In genomic region chr2:155627030-155627738, GRCm38 (mm10) we compare ENCODE assay signal across 9 mouse cellular contexts. TPM values are rescaled to one million over a fixed set of nuclear protein-coding genes. Genes with fewer than 3 reads are reported as not detected.
DNase-seq lines count a peak whose midpoint lies in the region; ATAC-seq lines count a peak whose summit lies in the region.
"Had no signal": no experiment of that assay in that cellular context is flagged by ENCODE, and none has a peak within 500 bp of the region (broad histone marks: within the 10 kb centered on the region; RNA-seq: fewer than 3 reads in every experiment).

No protein-coding gene starts in this region.

- no peak overlapping the region for H3K27ac ChIP-seq in intestine, embryonic 14.5 days (ENCODE audit: low read depth)
- H3K27ac ChIP-seq in intestine, embryonic 15.5 days, result no peak overlapping the region
- H3K27ac ChIP-seq: embryonic facial prominence, embryonic 15.5 days had no signal

- 0 out of 2 replicates have a peak, but pooled peaks cover 1% of the 10 kb centered on the region for H3K36me3 ChIP-seq in intestine, embryonic 14.5 days (ENCODE audit: control insufficient read depth, insufficient read depth, low read length)
- H3K36me3 ChIP-seq in intestine, embryonic 15.5 days, result 0 out of 2 replicates have a peak, but pooled peaks cover 4% of the 10 kb centered on the region

- no peak overlapping the region for H3K4me2 ChIP-seq in intestine, embryonic 14.5 days (ENCODE audit: low read length)
- no peak overlapping the region for H3K4me2 ChIP-seq in intestine, embryonic 15.5 days (replicated peaks)
- H3K4me2 ChIP-seq: embryonic facial prominence, embryonic 15.5 days had no signal

- intact Hi-C loops in left cerebral cortex, postnatal 14 days (cut with DNase I), result loop anchor here (2.0 kb wide), 1 partner anchor 110 kb away; the partner anchor contains the start of gene Acss2

- H3K9me3 ChIP-seq in intestine, embryonic 14.5 days (ENCODE audit: control insufficient read depth, low read length), result no peaks in the 10 kb centered on the region
- H3K9me3 ChIP-seq in intestine, embryonic 15.5 days, result no peaks in the 10 kb centered on the region
- H3K9me3 ChIP-seq: embryonic facial prominence, embryonic 15.5 days had no signal

- peaks cover 38% of the 10 kb centered on the region for H3K27me3 ChIP-seq in intestine, embryonic 14.5 days (replicated peaks; ENCODE audit: control insufficient read depth, insufficient read depth, low read length)
- peaks cover 37% of the 10 kb centered on the region for H3K27me3 ChIP-seq in intestine, embryonic 15.5 days (replicated peaks)

- H3K4me3 ChIP-seq in intestine, embryonic 14.5 days (ENCODE audit: low read depth, low read length), result no peak overlapping the region
- H3K4me3 ChIP-seq in intestine, embryonic 15.5 days (replicated peaks), result no peak overlapping the region
- H3K4me3 ChIP-seq: embryonic facial prominence, embryonic 15.5 days had no signal

- H3K4me1 ChIP-seq in intestine, embryonic 14.5 days (replicated peaks; ENCODE audit: control insufficient read depth, insufficient read depth, low read length), result peaks cover 5% of the 10 kb centered on the region
- peaks cover 17% of the 10 kb centered on the region for H3K4me1 ChIP-seq in intestine, embryonic 15.5 days (replicated peaks)

- WGBS in intestine, embryonic 14.5 days, result 57% methylated on average over 21 of the region's 21 CpGs
- 58% methylated on average over 21 of the region's 21 CpGs for WGBS in intestine, embryonic 15.5 days

- DNase-seq in intestine, embryonic 14.5 days (ENCODE audit: low spot score), result peak; percentile 87
- peak; percentile 76 for DNase-seq in NIH3T3 (ENCODE audit: low read depth)
- peak; percentile 77 to 84 for DNase-seq in cerebellum, postnatal 36 days
- DNase-seq in left cerebral cortex, postnatal 14 days (ENCODE audit: low spot score in 2 of 2), result peak; percentile 81 to 88
- DNase-seq in testis, postnatal 14 days (ENCODE audit: low spot score), result peak; percentile 73

- H3K9ac ChIP-seq in intestine, embryonic 14.5 days (ENCODE audit: low read length), result no peak overlapping the region
- H3K9ac ChIP-seq in intestine, embryonic 15.5 days, result no peak overlapping the region
- H3K9ac ChIP-seq: embryonic facial prominence, embryonic 15.5 days had no signal

- no peak for ATAC-seq in intestine, embryonic 14.5 days (replicated peaks; ENCODE audit: low FRiP score, low TSS enrichment, low read depth)
- no peak for ATAC-seq in intestine, embryonic 15.5 days
- ATAC-seq in granulocyte monocyte progenitor cell, adult 5-6 weeks (replicated peaks; ENCODE audit: poor library complexity, severe bottlenecking), result peak; percentile 53; the same call in 1 of the 2 replicates
- ATAC-seq in monocyte, adult 5-6 weeks (replicated peaks; ENCODE audit: insufficient number of reproducible peaks, low FRiP score, low TSS enrichment, poor library complexity, severe bottlenecking), result peak; percentile 61

RNA-seq across cellular contexts. Expression of gene Myh7b, which starts 16.2 kb away (rescaled TPM):
- 0.20 and 0.62 TPM in 2 replicates for polyA plus RNA-seq in intestine, embryonic 14.5 days (2014; fragmentation: Nextera tagmentation; extraction: Ambion mirVana)
- 0.72 and 1.2 TPM in 2 replicates for polyA plus RNA-seq in intestine, embryonic 15.5 days (2015; fragmentation: Nextera tagmentation; extraction: Ambion mirVana)
- total RNA-seq in granulocyte monocyte progenitor cell, adult 5-6 weeks (2014; fragmentation: Nextera tagmentation), result 0.37 TPM in 1 of 2 replicates, not detected in the other
- not detected in 2 replicates for total RNA-seq in granulocyte monocyte progenitor cell, adult 5-6 weeks (2017)
- 1 to 10 TPM; 4.5 to 5.6 TPM for total RNA-seq in left cerebral cortex, postnatal 14 days (2021)
- total RNA-seq in monocyte, adult 5-6 weeks (2017), result not detected in 3 replicates

RNA-seq across cellular contexts. Expression of gene Gss, which starts 34.6 kb away (rescaled TPM):
- 46.1 and 49.6 TPM in 2 replicates for polyA plus RNA-seq in intestine, embryonic 14.5 days (2014; fragmentation: Nextera tagmentation; extraction: Ambion mirVana)
- 89.4 and 100 TPM in 2 replicates for polyA plus RNA-seq in intestine, embryonic 15.5 days (2015; fragmentation: Nextera tagmentation; extraction: Ambion mirVana)
- total RNA-seq in granulocyte monocyte progenitor cell, adult 5-6 weeks (2014; fragmentation: Nextera tagmentation), result 17.0 and 18.2 TPM in 2 replicates
- total RNA-seq in granulocyte monocyte progenitor cell, adult 5-6 weeks (2017), result 16.7 and 21.6 TPM in 2 replicates
- total RNA-seq in left cerebral cortex, postnatal 14 days (2021), result 10 to 100 TPM; 15.8 to 18.3 TPM
- total RNA-seq in monocyte, adult 5-6 weeks (2017), result 30.1 to 47.6 TPM (median 35.5 TPM) in 3 replicates

Comparison
In these comparisons a context has a peak if more than half of its experiments do, and no peak if none do; other contexts are left out.
1. ATAC-seq: peak in granulocyte monocyte progenitor cell, adult 5-6 weeks (single experiment) and monocyte, adult 5-6 weeks (single experiment); none in intestine, embryonic 14.5 days (single experiment) and intestine, embryonic 15.5 days (single experiment).
2. Peak in every context shown above with its lines, with median percentiles within 50 percentile points of each other: DNase-seq.